Mouse (Mus musculus): ENCODE results near the gene R3hdm2. TPM values are rescaled to one million over a fixed set of nuclear protein-coding genes. Genes with fewer than 3 reads are reported as not detected.

The R3hdm2 gene
- total RNA-seq, 2 experiments from 2014 or later, result 34.4 to 52.5 TPM

DNA sequence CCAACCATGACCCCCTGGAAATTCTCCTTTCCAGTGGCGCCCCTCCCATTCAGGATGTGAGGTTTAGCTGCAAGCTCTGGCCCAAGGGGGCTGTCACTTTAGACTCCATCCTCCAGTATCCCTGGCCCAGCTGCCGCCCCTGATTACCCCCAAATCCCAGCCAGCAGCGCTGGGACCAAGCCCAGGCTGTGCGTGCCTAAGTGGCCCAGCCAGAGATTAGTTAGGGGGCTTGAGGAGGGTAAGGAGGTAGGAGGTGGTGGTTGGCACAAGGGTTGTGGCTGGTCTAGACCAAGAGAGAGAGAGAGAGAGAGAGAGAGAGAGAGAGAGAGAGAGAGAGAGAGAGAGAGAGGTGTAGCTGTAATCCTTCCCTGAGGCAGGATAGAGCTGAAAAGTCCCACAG, 151.4 kb downstream of the R3hdm2 start:
- ATAC-seq (replicated peaks; ENCODE audit: low FRiP score, poor library complexity, severe bottlenecking), result no peak

DNA sequence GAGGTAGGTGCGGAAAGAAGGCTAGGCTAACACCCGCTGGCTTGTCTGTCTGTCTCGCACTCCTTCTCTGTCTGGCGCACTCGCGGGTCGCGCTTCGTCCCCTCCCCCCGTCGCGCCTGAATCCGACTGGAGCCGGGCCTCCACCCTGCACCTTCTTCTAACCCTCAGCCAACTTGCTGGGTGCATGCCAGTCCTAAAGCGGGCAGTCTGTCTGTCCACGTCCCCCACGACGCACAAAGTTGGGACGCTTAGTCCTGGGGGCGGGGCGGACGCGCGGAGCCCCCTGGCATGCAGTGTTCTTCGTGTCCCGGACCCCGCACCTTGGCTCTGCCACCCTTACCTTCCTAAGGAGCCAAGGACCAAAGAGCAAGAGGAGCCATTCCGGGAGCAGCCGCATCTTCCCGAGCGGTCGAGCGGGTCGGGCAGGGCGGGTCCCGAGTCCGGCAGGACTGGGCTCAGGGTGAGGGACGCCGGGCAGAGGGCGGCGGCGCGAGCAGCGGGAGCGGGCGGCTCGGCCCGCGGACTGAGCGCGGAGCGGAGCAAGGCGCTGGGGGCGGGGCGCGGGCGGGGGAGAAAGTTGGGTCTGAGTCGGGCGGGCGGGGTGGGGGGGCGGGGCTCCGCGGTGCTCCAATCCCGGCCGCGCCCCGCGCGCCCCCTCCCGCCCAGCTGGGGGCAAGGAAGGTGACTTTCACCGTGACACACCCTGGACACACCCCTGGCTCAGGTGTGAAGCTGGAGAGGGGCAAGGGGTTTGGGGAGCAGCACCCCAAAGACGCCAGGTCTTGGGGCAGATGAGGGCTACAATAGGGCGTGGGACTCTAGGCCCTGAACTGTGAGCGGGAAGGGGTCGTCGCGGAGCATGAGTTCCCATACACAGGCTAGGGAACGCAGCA, 154.2 kb downstream of the R3hdm2 start, which contains the start of gene Nxph4:
Gene Nxph4 (minus strand): TSS at position 524 of the 893 bp plus-strand sequence.
- ATAC-seq (replicated peaks; ENCODE audit: low FRiP score, poor library complexity, severe bottlenecking), result no peak

DNA sequence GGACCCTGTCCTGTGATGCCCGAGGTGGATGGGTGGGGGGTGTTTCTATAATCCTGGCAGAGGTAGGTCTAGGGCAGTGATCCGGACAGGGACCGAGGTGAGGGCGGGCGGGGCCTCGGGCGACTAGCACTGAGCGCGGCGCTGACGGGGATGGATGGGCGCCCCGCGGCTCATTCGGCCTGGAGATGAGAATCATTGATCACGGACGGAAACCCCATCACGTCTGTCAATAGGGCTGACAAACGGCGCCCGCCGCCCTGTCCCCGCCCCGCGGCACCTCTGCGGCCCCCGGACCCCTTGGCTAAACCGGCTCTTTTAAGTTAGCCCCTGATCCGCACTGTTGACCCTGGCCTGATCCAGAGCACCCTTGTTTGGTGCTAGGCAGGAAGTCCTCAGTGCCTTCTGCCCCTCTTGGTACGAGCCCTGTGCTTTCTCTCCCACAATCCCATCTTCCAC, 154.8 kb downstream of the R3hdm2 start:
- no peak for ATAC-seq (replicated peaks; ENCODE audit: low FRiP score, poor library complexity, severe bottlenecking)

DNA sequence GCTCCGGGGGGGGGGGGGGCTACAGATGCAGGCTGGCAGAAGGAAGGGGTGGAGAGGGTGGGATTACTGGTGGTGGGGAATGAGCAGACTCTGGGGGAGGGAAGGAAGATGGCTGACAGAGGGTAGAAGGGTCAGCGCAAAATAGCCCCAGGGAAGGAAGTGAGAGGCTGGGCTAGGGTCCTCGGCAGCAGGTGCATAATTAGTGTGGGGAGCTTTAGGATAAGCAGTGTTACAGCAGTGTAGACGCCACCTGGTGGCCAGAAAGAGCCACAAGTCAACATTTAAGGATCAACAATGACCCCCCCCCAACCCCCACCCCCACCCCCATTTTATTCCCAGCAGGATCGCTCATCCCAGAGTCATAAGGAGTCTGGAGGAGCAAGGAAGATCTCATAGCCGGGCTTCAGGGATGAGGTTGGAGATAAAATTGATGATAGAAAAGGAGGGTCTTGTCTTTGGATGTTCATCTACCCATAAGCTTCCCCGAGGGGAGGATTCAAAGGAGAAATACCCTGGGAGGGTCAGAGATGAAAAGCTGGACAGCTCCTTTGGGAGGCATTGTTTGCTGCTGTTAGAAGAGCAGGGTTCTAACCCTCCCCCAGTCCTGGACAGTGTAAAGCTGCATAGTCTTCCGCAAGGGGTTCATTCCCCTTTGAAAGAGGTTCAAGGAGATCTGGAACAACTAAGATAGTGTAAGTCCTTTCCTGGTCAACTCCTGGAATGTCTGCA, 156.6 kb downstream of the R3hdm2 start:
- ATAC-seq (replicated peaks; ENCODE audit: low FRiP score, poor library complexity, severe bottlenecking), result no peak

DNA sequence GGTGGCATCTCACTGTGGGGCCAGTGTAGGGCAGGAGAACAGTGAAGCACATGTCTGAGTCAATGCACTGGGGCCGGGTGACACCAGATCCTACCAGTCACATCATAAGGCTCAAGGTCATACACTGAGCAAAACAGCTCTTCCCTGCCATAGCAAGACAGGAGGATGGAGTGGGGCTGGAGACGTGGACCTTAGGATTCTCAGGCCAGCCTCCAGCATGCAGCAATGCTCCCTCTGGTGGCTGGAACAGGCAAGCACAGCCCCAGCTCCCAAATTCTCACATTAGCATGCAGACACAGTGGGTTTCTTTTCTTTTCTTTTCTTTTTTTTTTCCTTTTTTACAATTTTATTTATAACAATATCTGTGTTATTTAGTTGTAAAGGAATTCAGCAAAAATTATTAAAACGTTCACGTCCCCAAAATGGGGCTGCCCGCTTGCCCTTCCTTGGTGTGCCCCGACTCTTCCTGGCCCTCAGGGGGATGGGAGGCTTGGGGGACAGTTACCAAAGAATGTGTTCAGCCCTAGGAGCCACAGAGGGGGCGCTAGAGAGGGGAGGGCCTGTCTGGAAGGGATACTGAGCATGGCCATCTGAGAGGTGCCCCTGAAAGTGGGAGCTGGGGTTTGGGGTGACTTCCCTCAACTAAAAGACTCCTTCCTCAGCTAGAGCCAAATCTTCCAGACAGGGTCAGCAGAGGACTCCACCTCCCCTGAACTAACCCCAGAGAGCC, 157.9 kb downstream of the R3hdm2 start:
- ATAC-seq (replicated peaks; ENCODE audit: low FRiP score, poor library complexity, severe bottlenecking), result peak; percentile 75

DNA sequence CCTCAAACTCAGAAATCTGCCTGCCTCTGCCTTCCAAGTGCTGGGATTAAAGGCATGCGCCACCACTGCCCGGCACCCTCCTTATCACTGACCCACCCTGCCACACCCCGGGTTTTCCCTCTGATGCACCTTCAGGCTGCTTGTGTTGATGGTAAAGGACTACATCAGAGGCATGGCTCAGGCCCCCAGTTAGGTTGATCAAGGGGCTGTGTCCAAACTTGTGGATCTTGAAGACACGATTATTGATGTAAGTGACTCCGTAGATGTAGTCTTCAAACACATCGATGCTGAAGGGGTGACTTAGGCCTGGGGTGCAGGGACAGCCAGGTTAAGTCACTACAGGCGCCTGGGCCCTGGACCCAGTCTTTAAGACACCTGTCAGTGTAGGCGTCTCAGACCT, 161.4 kb downstream of the R3hdm2 start:
- no peak for ATAC-seq (replicated peaks; ENCODE audit: low FRiP score, poor library complexity, severe bottlenecking)

DNA sequence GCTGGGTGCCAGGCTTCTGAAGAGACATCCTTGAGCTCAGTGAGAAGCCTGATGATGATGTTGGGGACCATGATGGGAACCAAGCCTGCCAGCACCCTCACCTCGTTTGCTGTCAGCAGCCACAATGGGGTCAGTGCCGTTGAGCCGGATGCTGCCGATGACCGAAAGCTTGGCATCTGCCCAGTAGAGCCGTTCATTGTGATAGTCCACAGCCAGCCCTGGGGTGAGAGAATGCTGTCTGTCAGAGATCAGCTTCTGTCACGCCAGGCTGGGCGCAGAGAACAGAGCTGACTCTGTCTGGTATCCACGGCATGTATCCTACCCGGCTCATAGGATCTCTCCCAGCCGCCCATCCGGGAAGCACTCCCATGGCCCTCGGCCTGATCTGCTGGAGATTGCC, 162.0 kb downstream of the R3hdm2 start:
- no peak for ATAC-seq (replicated peaks; ENCODE audit: low FRiP score, poor library complexity, severe bottlenecking)

DNA sequence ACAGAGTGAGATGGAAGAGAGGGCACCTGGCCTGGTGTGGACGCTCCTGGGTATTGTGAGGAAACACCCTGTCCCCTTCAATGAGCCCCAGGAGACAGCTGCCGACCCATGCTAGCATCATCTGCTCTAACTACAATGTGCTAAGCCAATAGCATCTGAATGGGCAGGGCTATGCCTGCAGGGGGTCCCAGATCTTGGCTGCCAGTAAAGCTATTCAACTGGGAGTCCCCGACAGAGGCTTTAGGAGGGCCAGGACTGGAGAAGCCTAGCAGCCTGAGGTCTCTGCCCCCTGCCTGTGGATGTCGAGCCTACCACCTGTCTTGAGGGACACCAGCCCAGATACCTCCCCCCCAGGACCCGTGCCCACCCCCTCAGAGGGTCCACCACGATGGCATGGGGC, 162.6 kb downstream of the R3hdm2 start:
- ATAC-seq (replicated peaks; ENCODE audit: low FRiP score, poor library complexity, severe bottlenecking), result no peak

DNA sequence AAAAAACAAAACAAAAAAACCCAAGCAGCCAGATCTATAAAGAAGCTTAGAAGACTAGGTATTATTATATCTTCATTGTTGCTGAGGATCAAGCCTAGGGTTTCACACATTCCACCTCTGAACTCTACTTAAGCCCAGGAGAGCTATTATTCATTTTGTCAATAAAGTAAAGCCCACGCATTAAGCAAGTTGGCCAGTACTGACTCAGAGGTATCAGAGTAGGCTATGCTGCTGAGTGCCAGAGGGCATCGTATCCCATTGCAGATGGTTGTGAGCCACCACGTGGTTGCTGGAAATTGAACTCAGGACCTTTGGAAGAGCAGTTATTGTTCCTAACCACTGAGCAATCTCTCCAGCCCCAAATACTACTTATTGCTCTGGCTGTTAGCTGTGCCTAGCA, 163.8 kb downstream of the R3hdm2 start:
- no peak for ATAC-seq (replicated peaks; ENCODE audit: low FRiP score, poor library complexity, severe bottlenecking)

DNA sequence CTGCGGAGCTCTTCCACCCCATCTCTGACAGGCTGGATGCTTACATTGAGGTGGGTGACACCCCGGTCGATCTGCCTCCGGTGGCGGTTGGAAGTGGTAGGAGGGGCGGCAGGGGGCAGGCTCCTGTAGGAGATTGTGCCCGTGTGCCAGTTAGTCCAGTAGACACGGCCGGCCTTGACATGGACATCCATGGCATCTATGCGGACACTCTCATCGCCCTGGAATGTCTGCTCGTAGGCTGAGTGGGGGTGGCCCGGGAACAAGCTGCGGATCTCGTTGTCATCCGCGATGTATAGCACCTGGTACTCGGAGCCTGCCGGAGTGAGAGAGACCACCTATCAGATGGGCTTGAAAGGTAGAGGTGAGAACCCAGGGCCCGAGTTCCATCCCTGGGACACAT, 164.2 kb downstream of the R3hdm2 start:
- no peak for ATAC-seq (replicated peaks; ENCODE audit: low FRiP score, poor library complexity, severe bottlenecking)

DNA sequence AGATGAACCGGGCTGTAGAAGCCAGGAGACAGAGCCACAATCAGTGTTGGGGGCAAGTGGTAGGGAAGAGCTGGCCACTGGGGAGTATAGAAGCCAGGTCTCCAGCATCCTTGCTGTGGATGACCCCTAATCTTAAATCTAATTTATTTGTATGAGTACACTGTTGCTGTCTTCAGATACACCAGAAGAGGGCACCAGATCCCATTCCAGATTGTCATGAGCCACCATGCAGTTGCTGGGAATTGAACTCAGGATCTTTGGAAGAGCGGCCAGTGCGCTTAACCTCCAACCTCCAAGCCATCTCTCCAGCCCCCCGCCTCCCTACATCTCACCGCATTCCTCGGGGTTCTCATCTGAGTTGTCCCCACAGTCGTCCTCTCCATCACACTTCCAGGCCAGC, 166.4 kb downstream of the R3hdm2 start:
- ATAC-seq (replicated peaks; ENCODE audit: low FRiP score, poor library complexity, severe bottlenecking), result no peak

DNA sequence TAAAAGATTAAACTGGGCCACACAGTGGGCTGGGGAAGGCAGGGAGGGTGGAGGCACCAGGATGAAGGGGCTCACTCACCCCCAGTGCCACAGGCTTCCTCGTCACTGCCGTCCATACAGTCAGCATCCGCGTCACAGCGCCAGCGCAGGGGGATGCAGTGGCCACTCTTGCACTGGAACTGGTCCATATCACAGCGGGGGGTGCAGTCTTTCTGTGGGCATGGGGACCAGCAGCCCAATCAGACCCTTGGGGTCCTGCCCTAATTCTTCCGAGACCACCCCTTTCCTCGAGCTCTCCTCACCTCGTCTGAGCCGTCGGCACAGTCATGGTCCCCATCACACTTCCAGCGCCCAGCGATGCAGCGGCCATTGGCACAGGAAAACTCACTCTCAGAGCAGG, 168.1 kb downstream of the R3hdm2 start:
- ATAC-seq (replicated peaks; ENCODE audit: low FRiP score, poor library complexity, severe bottlenecking), result no peak

Other genes with a start within 250 kb of the R3hdm2 start
- gene B4galnt1, start 215.1 kb upstream of the R3hdm2 start, total RNA-seq (2015; ENCODE audit: low replicate concordance), result 25.2 and 34.2 TPM in 2 replicates
- 10.7 and 14.0 TPM in 2 replicates for gene B4galnt1, start 215.1 kb upstream of the R3hdm2 start, total RNA-seq (2017; ENCODE audit: low replicate concordance)
- not detected in 2 replicates for gene Slc26a10, start 199.7 kb upstream of the R3hdm2 start, total RNA-seq (2015; ENCODE audit: low replicate concordance)
- not detected in 2 replicates for gene Slc26a10, start 199.7 kb upstream of the R3hdm2 start, total RNA-seq (2017; ENCODE audit: low replicate concordance)
- gene Arhgef25, start 190.2 kb upstream of the R3hdm2 start, total RNA-seq (2015; ENCODE audit: low replicate concordance), result 0.72 TPM in 1 of 2 replicates, not detected in the other
- gene Arhgef25, start 190.2 kb upstream of the R3hdm2 start, total RNA-seq (2017; ENCODE audit: low replicate concordance), result 0.13 and 10.1 TPM in 2 replicates
- gene Dtx3, start 184.6 kb upstream of the R3hdm2 start, total RNA-seq (2015; ENCODE audit: low replicate concordance), result 18.9 and 22.0 TPM in 2 replicates
- gene Dtx3, start 184.6 kb upstream of the R3hdm2 start, total RNA-seq (2017; ENCODE audit: low replicate concordance), result 6.3 and 11.9 TPM in 2 replicates
- gene Pip4k2c, start 168.7 kb upstream of the R3hdm2 start, total RNA-seq (2015; ENCODE audit: low replicate concordance), result 31.4 and 61.6 TPM in 2 replicates
- gene Pip4k2c, start 168.7 kb upstream of the R3hdm2 start, total RNA-seq (2017; ENCODE audit: low replicate concordance), result 37.8 and 46.2 TPM in 2 replicates
- gene Kif5a, start 117.0 kb upstream of the R3hdm2 start, total RNA-seq (2015; ENCODE audit: low replicate concordance), result not detected in 2 replicates
- not detected in 2 replicates for gene Kif5a, start 117.0 kb upstream of the R3hdm2 start, total RNA-seq (2017; ENCODE audit: low replicate concordance)
- gene Dctn2, start 114.0 kb upstream of the R3hdm2 start, total RNA-seq (2015; ENCODE audit: low replicate concordance), result 72.9 and 75.0 TPM in 2 replicates
- 64.0 and 70.5 TPM in 2 replicates for gene Dctn2, start 114.0 kb upstream of the R3hdm2 start, total RNA-seq (2017; ENCODE audit: low replicate concordance)
- gene Mbd6, start 91.3 kb upstream of the R3hdm2 start, total RNA-seq (2015; ENCODE audit: low replicate concordance), result 55.8 and 69.6 TPM in 2 replicates
- gene Mbd6, start 91.3 kb upstream of the R3hdm2 start, total RNA-seq (2017; ENCODE audit: low replicate concordance), result 10.7 and 15.0 TPM in 2 replicates
- gene Mars, start 68.5 kb upstream of the R3hdm2 start, total RNA-seq (2015; ENCODE audit: low replicate concordance), result 68.5 and 80.9 TPM in 2 replicates
- 86.0 and 98.9 TPM in 2 replicates for gene Mars, start 68.5 kb upstream of the R3hdm2 start, total RNA-seq (2017; ENCODE audit: low replicate concordance)
- gene Arhgap9, start 58.4 kb upstream of the R3hdm2 start, total RNA-seq (2015; ENCODE audit: low replicate concordance), result 18.0 and 18.9 TPM in 2 replicates
- 6.4 and 15.4 TPM in 2 replicates for gene Arhgap9, start 58.4 kb upstream of the R3hdm2 start, total RNA-seq (2017; ENCODE audit: low replicate concordance)
- gene Gli1, start 38.4 kb upstream of the R3hdm2 start, total RNA-seq (2015; ENCODE audit: low replicate concordance), result not detected in 2 replicates
- not detected in 2 replicates for gene Gli1, start 38.4 kb upstream of the R3hdm2 start, total RNA-seq (2017; ENCODE audit: low replicate concordance)
- not detected in 2 replicates for gene Inhbe, start 25.9 kb upstream of the R3hdm2 start, total RNA-seq (2015; ENCODE audit: low replicate concordance)
- not detected in 2 replicates for gene Inhbe, start 25.9 kb upstream of the R3hdm2 start, total RNA-seq (2017; ENCODE audit: low replicate concordance)
- gene Inhbc, start 9.9 kb upstream of the R3hdm2 start, total RNA-seq (2015; ENCODE audit: low replicate concordance), result not detected in 2 replicates
- not detected in 2 replicates for gene Inhbc, start 9.9 kb upstream of the R3hdm2 start, total RNA-seq (2017; ENCODE audit: low replicate concordance)
- gene Stac3, start 121.4 kb downstream of the R3hdm2 start, total RNA-seq (2015; ENCODE audit: low replicate concordance), result not detected in 2 replicates
- gene Stac3, start 121.4 kb downstream of the R3hdm2 start, total RNA-seq (2017; ENCODE audit: low replicate concordance), result not detected in 2 replicates
- not detected in 2 replicates for gene Ndufa4l2, start 134.6 kb downstream of the R3hdm2 start, total RNA-seq (2015; ENCODE audit: low replicate concordance)
- not detected in 2 replicates for gene Ndufa4l2, start 134.6 kb downstream of the R3hdm2 start, total RNA-seq (2017; ENCODE audit: low replicate concordance)
- gene Shmt2, start 142.1 kb downstream of the R3hdm2 start, total RNA-seq (2015; ENCODE audit: low replicate concordance), result 17.2 and 28.1 TPM in 2 replicates
- 21.4 and 24.8 TPM in 2 replicates for gene Shmt2, start 142.1 kb downstream of the R3hdm2 start, total RNA-seq (2017; ENCODE audit: low replicate concordance)
- gene Nxph4, start 154.2 kb downstream of the R3hdm2 start, total RNA-seq (2015; ENCODE audit: low replicate concordance), result not detected in 2 replicates
- not detected in 2 replicates for gene Nxph4, start 154.2 kb downstream of the R3hdm2 start, total RNA-seq (2017; ENCODE audit: low replicate concordance)
- gene Lrp1, start 240.8 kb downstream of the R3hdm2 start, total RNA-seq (2015; ENCODE audit: low replicate concordance), result 19.7 and 21.6 TPM in 2 replicates
- 11.5 and 13.1 TPM in 2 replicates for gene Lrp1, start 240.8 kb downstream of the R3hdm2 start, total RNA-seq (2017; ENCODE audit: low replicate concordance)